8 mouse cellular contexts compared by ENCODE assay signal in genomic region chr5:64610562-64611405, GRCm38 (mm10).
A peak's percentile ranks its signal among the peaks of the same experiment; 100 is the strongest.
DNase-seq lines count a peak whose midpoint lies in the region; ATAC-seq lines count a peak whose summit lies in the region.

No protein-coding gene starts in this region.

- no peaks in the 10 kb centered on the region for H3K9me3 ChIP-seq in forebrain, embryonic 16.5 days (ENCODE audit: control insufficient read depth, low read length)
- no peaks in the 10 kb centered on the region for H3K9me3 ChIP-seq in hindbrain, embryonic 13.5 days
- no peaks in the 10 kb centered on the region for H3K9me3 ChIP-seq in limb, embryonic 15.5 days
- H3K9me3 ChIP-seq in midbrain, embryonic 16.5 days (replicated peaks; ENCODE audit: control insufficient read depth, low read length, poor library complexity, severe bottlenecking), result no peaks in the 10 kb centered on the region

- no peak overlapping the region for H3K27ac ChIP-seq in forebrain, embryonic 16.5 days (ENCODE audit: low read length)
- H3K27ac ChIP-seq in hindbrain, embryonic 13.5 days, result 0 out of 2 replicates have a peak overlapping the region, but pooled peaks have one; percentile 2
- H3K27ac ChIP-seq in limb, embryonic 15.5 days, result peak overlapping the region; percentile 43; the same call in 1 of the 2 replicates
- no peak overlapping the region for H3K27ac ChIP-seq in midbrain, embryonic 16.5 days (ENCODE audit: low read length)

- H3K9ac ChIP-seq in forebrain, embryonic 16.5 days (replicated peaks; ENCODE audit: low read depth, low read length), result no peak overlapping the region
- H3K9ac ChIP-seq in hindbrain, embryonic 13.5 days, result peak overlapping the region; percentile 19; the same call in 1 of the 2 replicates
- no peak overlapping the region for H3K9ac ChIP-seq in limb, embryonic 15.5 days
- no peak overlapping the region for H3K9ac ChIP-seq in midbrain, embryonic 16.5 days (ENCODE audit: low read depth, low read length)

- no peaks in the 10 kb centered on the region for H3K27me3 ChIP-seq in forebrain, embryonic 16.5 days (replicated peaks; ENCODE audit: control insufficient read depth, insufficient read depth, low read length)
- no peaks in the 10 kb centered on the region for H3K27me3 ChIP-seq in hindbrain, embryonic 13.5 days
- no peaks in the 10 kb centered on the region for H3K27me3 ChIP-seq in limb, embryonic 15.5 days
- H3K27me3 ChIP-seq in midbrain, embryonic 16.5 days (ENCODE audit: control insufficient read depth, insufficient read depth, low read depth, low read length), result no peaks in the 10 kb centered on the region

- WGBS in forebrain, embryonic 16.5 days, result 10% methylated on average over 12 of the region's 13 CpGs
- WGBS in hindbrain, embryonic 13.5 days, result 9% methylated on average over 12 of the region's 13 CpGs
- 22% methylated on average over 12 of the region's 13 CpGs for WGBS in limb, embryonic 15.5 days
- WGBS in midbrain, embryonic 16.5 days, result 8% methylated on average over 13 of the region's 13 CpGs

- H3K36me3 ChIP-seq in forebrain, embryonic 16.5 days (ENCODE audit: control insufficient read depth, insufficient read depth), result no peaks in the 10 kb centered on the region
- H3K36me3 ChIP-seq in hindbrain, embryonic 13.5 days, result no peaks in the 10 kb centered on the region
- no peaks in the 10 kb centered on the region for H3K36me3 ChIP-seq in limb, embryonic 15.5 days
- H3K36me3 ChIP-seq in midbrain, embryonic 16.5 days (ENCODE audit: control insufficient read depth, insufficient read depth, low read length), result no peaks in the 10 kb centered on the region

- no peak overlapping the region for H3K4me3 ChIP-seq in forebrain, embryonic 16.5 days (replicated peaks; ENCODE audit: low read length)
- no peak overlapping the region for H3K4me3 ChIP-seq in hindbrain, embryonic 13.5 days
- no peak overlapping the region for H3K4me3 ChIP-seq in limb, embryonic 15.5 days
- no peak overlapping the region for H3K4me3 ChIP-seq in midbrain, embryonic 16.5 days (ENCODE audit: low read depth, low read length)

- peak; percentile 74; the same call in 1 of the 2 replicates for ATAC-seq in forebrain, embryonic 16.5 days
- peak; percentile 74; the same call in 1 of the 2 replicates for ATAC-seq in hindbrain, embryonic 13.5 days (ENCODE audit: low FRiP score)
- ATAC-seq in limb, embryonic 15.5 days (ENCODE audit: insufficient number of reproducible peaks, low FRiP score, low TSS enrichment, low read depth), result no peak
- ATAC-seq in midbrain, embryonic 16.5 days, result peak; percentile 72

- H3K4me1 ChIP-seq in forebrain, embryonic 16.5 days (replicated peaks; ENCODE audit: control insufficient read depth, insufficient read depth, low read length), result peaks cover 3% of the 10 kb centered on the region; the same call in 1 of the 2 replicates
- H3K4me1 ChIP-seq in hindbrain, embryonic 13.5 days (replicated peaks), result peaks cover 12% of the 10 kb centered on the region
- peaks cover 12% of the 10 kb centered on the region for H3K4me1 ChIP-seq in limb, embryonic 15.5 days
- peaks cover 7% of the 10 kb centered on the region; the same call in 1 of the 2 replicates for H3K4me1 ChIP-seq in midbrain, embryonic 16.5 days (ENCODE audit: control insufficient read depth, insufficient read depth, low read length)

- peak; percentile 92 for DNase-seq in ES-CJ7 (ENCODE audit: low read depth, low spot score)
- peak; percentile 74 for DNase-seq in adrenal gland, postnatal 10 days
- peak; percentile 94 for DNase-seq in yolk sac, embryonic 10.5 days (ENCODE audit: low spot score)
- no peak for DNase-seq in left cerebral cortex, adult 11 months (ENCODE audit: low spot score)

- H3K4me2 ChIP-seq in forebrain, embryonic 16.5 days (ENCODE audit: low read length), result no peak overlapping the region
- H3K4me2 ChIP-seq in hindbrain, embryonic 13.5 days, result no peak overlapping the region
- H3K4me2 ChIP-seq in limb, embryonic 15.5 days, result no peak overlapping the region
- H3K4me2 ChIP-seq in midbrain, embryonic 16.5 days (ENCODE audit: low read length), result no peak overlapping the region

Comparison
In these comparisons a context has a peak if more than half of its experiments do, and no peak if none do; other contexts are left out.
1. H3K27ac ChIP-seq: peak in hindbrain, embryonic 13.5 days (single experiment) and limb, embryonic 15.5 days (single experiment); none in forebrain, embryonic 16.5 days (single experiment) and midbrain, embryonic 16.5 days (single experiment).